Mouse (Mus musculus) erythroblast, embryonic 14.5 days (primary cell): ENCODE measurements around the gene Slc35a3.

ENCODE experiments used
- GATA1 ChIP-seq: IDR thresholded peaks from 2 replicates; pipeline ENCODE4 v1.6.1; 2012; ENCODE audit warnings: low read length, inconsistent platforms, mixed read lengths
- TAL1 ChIP-seq: IDR thresholded peaks from 3 replicates; pipeline ENCODE4 v1.6.1; 2012; ENCODE audit warnings: low read length, inconsistent platforms, mixed read lengths

DNA sequence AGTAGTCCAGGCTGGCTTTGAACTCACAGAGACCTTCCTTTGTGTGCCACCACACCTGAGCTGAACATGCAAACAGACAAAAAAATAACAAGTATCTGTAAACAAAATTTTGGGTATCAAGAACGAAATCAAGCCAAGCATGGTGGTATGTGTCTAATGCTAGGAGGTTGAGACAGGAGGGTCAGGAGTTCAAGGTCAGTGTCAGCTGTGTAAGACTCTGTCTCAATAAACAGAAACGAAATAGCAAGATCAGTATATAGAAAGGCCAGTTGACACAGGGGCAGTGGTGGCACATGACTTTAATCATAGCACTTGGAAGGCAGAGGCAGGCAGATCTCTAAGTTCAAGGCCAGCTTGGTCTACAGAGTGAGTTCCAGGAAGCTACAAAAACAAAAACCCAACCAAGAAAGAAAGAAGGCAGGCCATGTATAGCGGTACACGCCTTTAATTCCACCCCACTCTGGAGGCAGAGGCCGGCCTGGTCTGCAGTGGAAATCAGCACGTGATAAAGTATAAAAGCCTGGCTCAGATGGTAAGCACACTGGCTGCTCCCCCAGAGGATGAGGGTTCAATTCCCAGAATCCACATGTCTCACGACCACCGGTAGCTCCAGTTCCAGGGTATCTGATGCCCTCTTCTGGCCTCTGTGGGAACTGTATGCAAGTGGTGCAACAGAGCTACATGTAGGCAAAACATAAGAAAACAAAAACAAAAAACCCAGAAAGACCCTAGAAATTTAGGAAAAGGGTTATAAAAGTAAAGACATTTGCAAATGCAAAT lies 36.0 kb upstream of the Slc35a3 start:
- TF ChIP-seq TAL1 (no peak), GATA1 (no peak)
